Mouse (Mus musculus) megakaryocyte, embryonic 14.5 days (primary cell): ENCODE results near the gene Pum1.

ENCODE experiments used
- FLI1 ChIP-seq: IDR thresholded peaks from 2 replicates; pipeline ENCODE4 v1.6.1; 2012; ENCODE audit warnings: low read length, inconsistent platforms, mixed read lengths
- GATA1 ChIP-seq: IDR thresholded peaks from 3 replicates; pipeline ENCODE4 v1.6.1; 2012; ENCODE audit warnings: mixed read lengths, low read length, inconsistent platforms, borderline replicate concordance

DNA sequence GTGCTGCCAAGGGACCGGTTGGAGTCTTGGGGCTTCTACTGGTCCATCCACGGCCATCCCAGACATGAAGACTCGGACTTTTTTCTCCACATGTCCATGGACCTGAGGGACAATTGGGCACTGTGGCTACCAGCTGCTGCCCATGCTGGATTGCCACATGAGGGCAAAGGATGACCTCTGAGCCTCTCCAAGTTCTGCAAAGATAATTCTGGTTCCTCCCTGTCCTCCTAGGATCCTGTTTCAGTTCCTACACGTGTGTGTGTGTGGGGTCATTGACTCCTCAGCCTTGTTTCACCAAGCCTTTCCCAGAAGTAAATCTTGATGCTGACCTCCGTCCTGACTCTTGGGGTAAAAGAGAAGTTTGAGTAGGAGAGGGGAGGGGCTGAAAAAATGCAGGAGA lies 124.4 kb downstream of the Pum1 start:
- no peak for TF ChIP-seq GATA1
- no peak for TF ChIP-seq FLI1
